Mouse (Mus musculus): ENCODE data around the gene Qk.

- no peak for TF ChIP-seq CTCF (IDR thresholded peaks at IDR 0.05; ENCODE audit: borderline replicate concordance, insufficient read depth, low read depth, low read length)
- TF ChIP-seq POLR2A (IDR thresholded peaks at IDR 0.05; ENCODE audit: borderline replicate concordance, insufficient read depth, low read length), result no peak
Measured at GRCm38 (mm10) chr17:10321092-10321491, 1.4 kb upstream of the Qk start.

All from cerebellum, adult 2 months (tissue).